Comparison of ENCODE assay signal across 9 mouse cellular contexts in the genomic region with DNA sequence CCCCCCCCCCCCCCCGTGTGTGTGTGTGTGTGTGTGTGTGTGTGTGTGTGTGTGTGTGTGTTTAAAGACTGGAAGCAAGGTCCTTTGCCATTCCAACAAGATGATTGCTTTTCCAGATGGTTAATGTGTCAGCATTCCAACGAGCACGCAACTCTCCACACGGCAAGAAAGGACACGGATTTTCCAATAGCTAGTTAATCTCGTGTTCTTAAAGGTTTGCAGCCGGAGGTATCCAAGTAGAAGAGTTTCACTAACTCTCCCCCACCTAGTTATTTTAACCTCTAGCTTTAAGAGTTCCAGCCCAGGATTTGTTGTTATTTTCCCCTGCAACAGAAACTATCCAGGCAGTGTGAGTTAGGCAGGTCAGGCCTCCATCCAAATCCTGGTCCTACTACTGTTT. TPM values are rescaled to one million over a fixed set of nuclear protein-coding genes. Genes with fewer than 3 reads are reported as not detected.
DNase-seq lines count a peak whose midpoint lies in the region; ATAC-seq lines count a peak whose summit lies in the region.
"Had no signal": no experiment of that assay in that cellular context is flagged by ENCODE, and none has a peak within 500 bp of the region (broad histone marks: within the 10 kb centered on the region; RNA-seq: fewer than 3 reads in every experiment).

No protein-coding gene starts in this region.

- H3K27ac ChIP-seq in forebrain, embryonic 16.5 days (ENCODE audit: low read length): no peak overlapping the region
- H3K27ac ChIP-seq in midbrain, embryonic 14.5 days (replicated peaks; ENCODE audit: low read depth, low read length): no peak overlapping the region

- H3K9ac ChIP-seq in forebrain, embryonic 16.5 days (replicated peaks; ENCODE audit: low read depth, low read length): 0 out of 2 replicates have a peak overlapping the region, but pooled peaks have one; percentile 15
- 0 out of 2 replicates have a peak overlapping the region, but pooled peaks have one; percentile 3 for H3K9ac ChIP-seq in midbrain, embryonic 14.5 days (replicated peaks; ENCODE audit: low read length)

- peaks cover 9% of the 10 kb centered on the region for H3K36me3 ChIP-seq in forebrain, embryonic 16.5 days (ENCODE audit: control insufficient read depth, insufficient read depth)
- H3K36me3 ChIP-seq in midbrain, embryonic 14.5 days (ENCODE audit: control insufficient read depth, insufficient read depth, low read length): peaks cover 5% of the 10 kb centered on the region; the same call in 1 of the 2 replicates

- H3K4me3 ChIP-seq in forebrain, embryonic 16.5 days (replicated peaks; ENCODE audit: low read length): peak overlapping the region; percentile 78
- H3K4me3 ChIP-seq in midbrain, embryonic 14.5 days (replicated peaks; ENCODE audit: low read depth, low read length): peak overlapping the region; percentile 80

- peaks cover 2% of the 10 kb centered on the region; the same call in 1 of the 2 replicates for H3K9me3 ChIP-seq in forebrain, embryonic 16.5 days (ENCODE audit: control insufficient read depth, low read length)
- H3K9me3 ChIP-seq in midbrain, embryonic 14.5 days (ENCODE audit: control insufficient read depth, low read length): no peaks in the 10 kb centered on the region

- 36% methylated on average over 6 of the region's 7 CpGs for WGBS in forebrain, embryonic 16.5 days
- WGBS in midbrain, embryonic 14.5 days: 57% methylated on average over 6 of the region's 7 CpGs

- H3K4me2 ChIP-seq in forebrain, embryonic 16.5 days (ENCODE audit: low read length): peak overlapping the region; percentile 85
- H3K4me2 ChIP-seq in midbrain, embryonic 14.5 days (ENCODE audit: low read length): peak overlapping the region; percentile 72

- no peak for ATAC-seq in forebrain, embryonic 16.5 days
- no peak for ATAC-seq in midbrain, embryonic 14.5 days (ENCODE audit: low FRiP score, low TSS enrichment)

- H3K4me1 ChIP-seq in forebrain, embryonic 16.5 days (replicated peaks; ENCODE audit: control insufficient read depth, insufficient read depth, low read length): peaks cover 15% of the 10 kb centered on the region
- peaks cover 16% of the 10 kb centered on the region; the same call in 1 of the 2 replicates for H3K4me1 ChIP-seq in midbrain, embryonic 14.5 days (ENCODE audit: control insufficient read depth, insufficient read depth, low read length)

- H3K27me3 ChIP-seq in forebrain, embryonic 16.5 days (replicated peaks; ENCODE audit: control insufficient read depth, insufficient read depth, low read length): no peaks in the 10 kb centered on the region
- no peaks in the 10 kb centered on the region for H3K27me3 ChIP-seq in midbrain, embryonic 14.5 days (ENCODE audit: control insufficient read depth, insufficient read depth, low read length)
- H3K27me3 ChIP-seq: CH12.LX had no signal

- DNase-seq in heart, adult 18-20 months: peak; percentile 50 to 53
- no peak for DNase-seq in heart, postnatal 4 days
- peak; percentile 49 to 56 for DNase-seq in kidney, adult 8-10 months
- DNase-seq in midbrain, embryonic 14.5 days: peak; percentile 26
- no peak for DNase-seq in ovary, postnatal 36 days (ENCODE audit: low spot score)
- no peak for DNase-seq in thymus, postnatal 36 days
- no peak for DNase-seq in layer of hippocampus, postnatal 36 days

RNA-seq across cellular contexts. Expression of a gene that starts 1.6 kb away (rescaled TPM):
- 10 to 100 TPM; 17.7 to 18.9 TPM for total RNA-seq in heart, adult 18-20 months (2021)
- total RNA-seq in heart, postnatal 4 days (2021): 10 to 100 TPM; 33.3 to 34.2 TPM
- 7.0 and 7.8 TPM in 2 replicates for polyA plus RNA-seq in forebrain, embryonic 16.5 days (2015; fragmentation: Nextera tagmentation; extraction: Ambion mirVana)
- 8.2 and 10.0 TPM in 2 replicates for polyA plus RNA-seq in midbrain, embryonic 14.5 days (2014; fragmentation: Nextera tagmentation; extraction: Ambion mirVana)
- total RNA-seq in layer of hippocampus, postnatal 36 days (2021): 10 to 100 TPM; 32.6 to 37.1 TPM
- total RNA-seq: CH12.LX had no signal

RNA-seq across cellular contexts. Expression of a gene that starts 25.9 kb away (rescaled TPM):
- total RNA-seq in heart, adult 18-20 months (2021): under 1 TPM in 1 of 2 experiments, not detected in 1; 0.75 TPM
- under 1 TPM; 0.45 to 0.61 TPM for total RNA-seq in heart, postnatal 4 days (2021)
- polyA plus RNA-seq in forebrain, embryonic 16.5 days (2015; fragmentation: Nextera tagmentation; extraction: Ambion mirVana): 12.1 and 43.3 TPM in 2 replicates
- polyA plus RNA-seq in midbrain, embryonic 14.5 days (2014; fragmentation: Nextera tagmentation; extraction: Ambion mirVana): 7.1 and 65.2 TPM in 2 replicates
- 1 to 10 TPM; 1.9 to 4.0 TPM for total RNA-seq in layer of hippocampus, postnatal 36 days (2021)

RNA-seq across cellular contexts. Expression of a gene that starts 47.3 kb away (rescaled TPM):
- 1 to 10 TPM; 3.4 to 4.0 TPM for total RNA-seq in heart, adult 18-20 months (2021)
- 1 to 10 TPM; 8.1 to 8.2 TPM for total RNA-seq in heart, postnatal 4 days (2021)
- 11.9 and 13.4 TPM in 2 replicates for polyA plus RNA-seq in forebrain, embryonic 16.5 days (2015; fragmentation: Nextera tagmentation; extraction: Ambion mirVana)
- 13.6 and 14.3 TPM in 2 replicates for polyA plus RNA-seq in midbrain, embryonic 14.5 days (2014; fragmentation: Nextera tagmentation; extraction: Ambion mirVana)
- 10 to 100 TPM; 12.3 to 14.7 TPM for total RNA-seq in layer of hippocampus, postnatal 36 days (2021)

Comparison
In these comparisons a context has a peak if more than half of its experiments do, and no peak if none do; other contexts are left out.
1. DNase-seq: peak in heart, adult 18-20 months (2 of 2), kidney, adult 8-10 months (2 of 2) and midbrain, embryonic 14.5 days (single experiment); none in heart, postnatal 4 days (single experiment), ovary, postnatal 36 days (single experiment), thymus, postnatal 36 days (0 of 2) and layer of hippocampus, postnatal 36 days (0 of 2).